In genomic region chr5:117147187-117148095, GRCm38 (mm10) we compare ENCODE assay signal across 13 mouse cellular contexts. TPM values are rescaled to one million over a fixed set of nuclear protein-coding genes. Genes with fewer than 3 reads are reported as not detected.
DNase-seq lines count a peak whose midpoint lies in the region; ATAC-seq and TF ChIP-seq lines count a peak whose summit lies in the region.
"Had no signal": no experiment of that assay in that cellular context is flagged by ENCODE, and none has a peak within 500 bp of the region (broad histone marks: within the 10 kb centered on the region; RNA-seq: fewer than 3 reads in every experiment).

No protein-coding gene starts in this region.

- TF ChIP-seq POLR2A in cerebellum, adult 2 months (IDR thresholded peaks at IDR 0.05; ENCODE audit: borderline replicate concordance, insufficient read depth, low read length) = no peak; the same call in 1 of the 2 replicates

- H3K9ac ChIP-seq in liver, embryonic 14.5 days (replicated peaks) = no peak overlapping the region
- H3K9ac ChIP-seq: neural tube, embryonic 15.5 days had no signal

- H3K27me3 ChIP-seq in cerebellum, adult 2 months (ENCODE audit: control insufficient read depth, insufficient read depth, low read length) = no peaks in the 10 kb centered on the region
- H3K27me3 ChIP-seq in liver, embryonic 14.5 days (ENCODE audit: control insufficient read depth, insufficient read depth, low read length) = no peaks in the 10 kb centered on the region
- H3K27me3 ChIP-seq: neural tube, embryonic 15.5 days had no signal

- H3K4me2 ChIP-seq in liver, embryonic 14.5 days (ENCODE audit: low read depth) = no peak overlapping the region
- H3K4me2 ChIP-seq: neural tube, embryonic 15.5 days had no signal

- peak overlapping the region; percentile 82 for H3K27ac ChIP-seq in cerebellum, adult 2 months (ENCODE audit: insufficient read depth, low read length)
- no peak overlapping the region for H3K27ac ChIP-seq in liver, embryonic 14.5 days
- H3K27ac ChIP-seq: hindbrain, postnatal 0 days; neural tube, embryonic 15.5 days had no signal

- TF ChIP-seq CTCF in cerebellum, adult 2 months (IDR thresholded peaks at IDR 0.05; ENCODE audit: borderline replicate concordance, insufficient read depth, low read depth, low read length) = no peak
- TF ChIP-seq CTCF in liver, embryonic 14.5 days (IDR thresholded peaks at IDR 0.05; ENCODE audit: low read depth) = peak; percentile 58

- no peak for ATAC-seq in liver, embryonic 14.5 days (ENCODE audit: insufficient read depth)
- ATAC-seq: hindbrain, postnatal 0 days had no signal

- DNase-seq in cerebellum, adult 2 months = peak; percentile 41 to 75
- no peak for DNase-seq in cerebellum, adult 11-12 months
- peak; percentile 35 to 78 for DNase-seq in layer of hippocampus, adult 18-20 months (ENCODE audit: low spot score in 2 of 2)
- DNase-seq in layer of hippocampus, postnatal 10 days (ENCODE audit: low spot score in 2 of 2) = no peak
- peak; percentile 51 for DNase-seq in ES-CJ7 (ENCODE audit: low read depth, low spot score)
- no peak for DNase-seq in liver, embryonic 14.5 days (ENCODE audit: low read depth in 3 of 3, low spot score in 3 of 3)
- no peak for DNase-seq in urinary bladder, adult 18-20 months (ENCODE audit: low spot score in 2 of 2)
- no peak for DNase-seq in retina, postnatal 1 day
- DNase-seq: cerebellum, adult 11 months; gastrocnemius, postnatal 25 days; lung, postnatal 36 days had no signal

- H3K9me3 ChIP-seq in liver, embryonic 14.5 days (ENCODE audit: control insufficient read depth, low read length) = peaks cover 5% of the 10 kb centered on the region
- H3K9me3 ChIP-seq: neural tube, embryonic 15.5 days had no signal

- no peak overlapping the region for H3K4me3 ChIP-seq in cerebellum, adult 2 months (replicated peaks; ENCODE audit: insufficient read depth, low read depth, low read length)
- H3K4me3 ChIP-seq in liver, embryonic 14.5 days (ENCODE audit: insufficient read depth in 1 of 2, low read depth in 2 of 2, low read length in 2 of 2) = no peak overlapping the region
- H3K4me3 ChIP-seq: neural tube, embryonic 15.5 days had no signal

- peaks cover 22% of the 10 kb centered on the region for H3K4me1 ChIP-seq in cerebellum, adult 2 months (ENCODE audit: control insufficient read depth, insufficient read depth, low read length)
- H3K4me1 ChIP-seq in liver, embryonic 14.5 days (replicated peaks; ENCODE audit: control insufficient read depth in 2 of 2, insufficient read depth in 2 of 2, low read length in 1 of 2) = peaks cover 12 to 29% of the 10 kb centered on the region in 2 experiments; a peak in 3 of 4 replicates
- H3K4me1 ChIP-seq: neural tube, embryonic 15.5 days had no signal

- no peak for TF ChIP-seq EP300 in liver, embryonic 14.5 days (IDR thresholded peaks at IDR 0.05; ENCODE audit: low read depth)

- WGBS in cerebellum, adult 2 months = 73% methylated on average over 16 of the region's 16 CpGs
- 86% methylated on average over 16 of the region's 16 CpGs for WGBS in liver, embryonic 14.5 days (ENCODE audit: insufficient replicate concordance)

- peaks cover 25% of the 10 kb centered on the region for H3K36me3 ChIP-seq in liver, embryonic 14.5 days (replicated peaks; ENCODE audit: control insufficient read depth, insufficient read depth, low read depth)
- H3K36me3 ChIP-seq: neural tube, embryonic 15.5 days had no signal

RNA-seq across cellular contexts. Expression of gene Taok3, which starts 27.5 kb away (rescaled TPM):
- 43.6 and 47.0 TPM in 2 replicates for polyA plus RNA-seq in cerebellum, adult 2 months (2012; rRNA removed)
- 10 to 100 TPM; 59.1 to 61.8 TPM for total RNA-seq in layer of hippocampus, adult 18-20 months (2021)
- total RNA-seq in layer of hippocampus, postnatal 10 days (2021) = 10 to 100 TPM; 66.3 to 68.3 TPM
- polyA plus RNA-seq in liver, embryonic 14.5 days (2012; rRNA removed) = 14.7 and 17.1 TPM in 2 replicates
- 43.3 and 50.2 TPM in 2 replicates for polyA plus RNA-seq in liver, embryonic 14.5 days (2014; fragmentation: Nextera tagmentation; extraction: Ambion mirVana)

RNA-seq across cellular contexts. Expression of gene Suds3, which starts 31.5 kb away (rescaled TPM):
- polyA plus RNA-seq in cerebellum, adult 2 months (2012; rRNA removed) = 119 and 127 TPM in 2 replicates
- total RNA-seq in layer of hippocampus, adult 18-20 months (2021) = 100 to 1,000 TPM; 132 to 151 TPM
- 100 to 1,000 TPM in 1 of 2 experiments, 10 to 100 TPM in 1; 96.6 to 101 TPM for total RNA-seq in layer of hippocampus, postnatal 10 days (2021)
- polyA plus RNA-seq in liver, embryonic 14.5 days (2012; rRNA removed) = 16.2 and 22.7 TPM in 2 replicates
- polyA plus RNA-seq in liver, embryonic 14.5 days (2014; fragmentation: Nextera tagmentation; extraction: Ambion mirVana) = 19.7 and 19.8 TPM in 2 replicates

Comparison
In these comparisons a context has a peak if more than half of its experiments do, and no peak if none do; other contexts are left out.
1. DNase-seq: peak in cerebellum, adult 2 months (2 of 2), layer of hippocampus, adult 18-20 months (2 of 2) and ES-CJ7 (single experiment); none in cerebellum, adult 11-12 months (single experiment), layer of hippocampus, postnatal 10 days (0 of 2), liver, embryonic 14.5 days (0 of 3), urinary bladder, adult 18-20 months (0 of 2) and retina, postnatal 1 day (single experiment).